Mouse (Mus musculus) heart, postnatal 10 days (tissue): Measurements from ENCODE around the gene Pkig. TPM values are rescaled to one million over a fixed set of nuclear protein-coding genes. Genes with fewer than 3 reads are reported as not detected.

ENCODE experiments used
- DNase-seq, 2 experiments: peaks; one replicate each; pipeline ENCODE4 v3.0.0; 2021
- intact Hi-C: fragments of 180-260 bp; cut with DNase I; formaldehyde crosslinking; loops from one replicate; pipeline ENCODE4 v1.15.1; 2025
- total RNA-seq, 2 experiments: library from RNA; stranded (reverse); gene quantifications; 2 replicates each; pipeline ENCODE4 v1.2.3; 2021

The Pkig gene
- total RNA-seq, 2 experiments from 2014 or later = 177 to 195 TPM

DNA sequence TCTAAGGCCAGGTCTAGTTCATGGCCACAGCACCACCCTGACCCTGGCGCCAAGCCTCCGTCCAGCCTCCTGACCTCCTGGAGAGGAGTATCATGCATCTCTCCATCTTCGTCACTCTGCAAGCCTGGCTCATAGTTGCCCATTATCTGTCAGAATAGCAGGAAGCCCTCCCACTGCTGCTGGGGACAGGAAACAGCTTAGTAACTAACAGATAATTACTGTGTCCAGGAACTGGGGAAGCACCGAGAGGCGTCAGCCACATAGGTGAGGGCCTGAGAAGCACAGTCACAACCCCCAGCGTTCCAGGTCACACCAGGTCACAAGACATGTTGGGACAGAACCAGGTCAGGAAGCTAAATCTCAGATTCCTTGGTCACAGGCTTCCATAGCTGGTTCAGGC, 85.2 kb downstream of the Pkig start:
- intact Hi-C loops = no loop called here

GRCm38 (mm10) chr2:163744801-163745570, 86.8 kb downstream of the Pkig start:
- intact Hi-C loops = no loop called here
- DNase-seq = no peak

More for the DNA sequence above, 85.2 kb downstream of the Pkig start:
- DNase-seq = no peak

- intact Hi-C loops = no loop called here
- peak; percentile 53 to 69 for DNase-seq
Observed at GRCm38 (mm10) chr2:163749647-163750611, 91.7 kb downstream of the Pkig start, which contains the start of gene Ada. TSS of gene Ada (minus strand) at chr2:163750239.

DNA sequence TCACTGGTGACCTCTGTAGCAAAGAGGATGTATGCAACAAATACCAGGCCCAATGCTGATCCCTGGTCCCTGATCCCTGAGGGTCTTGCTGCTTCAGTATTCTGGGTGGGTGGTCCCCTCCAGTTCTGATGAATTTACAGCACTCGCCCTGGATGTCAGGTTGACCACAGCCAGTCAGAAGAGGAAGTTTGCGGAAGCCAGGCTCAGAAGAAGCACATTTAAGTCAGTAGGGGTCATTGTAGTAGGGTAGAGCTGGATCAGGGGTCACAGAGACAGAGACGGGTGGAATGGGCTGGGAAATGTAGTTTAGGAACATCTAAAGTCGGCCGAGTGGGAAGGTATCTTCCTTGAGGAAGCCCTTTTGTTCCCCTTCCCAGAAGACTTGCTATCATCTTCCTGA, 96.0 kb downstream of the Pkig start:
- intact Hi-C loops = no loop called here
- DNase-seq = no peak

GRCm38 (mm10) chr2:163756723-163757122, 98.5 kb downstream of the Pkig start:
- peak; percentile 65 to 70 for DNase-seq
- intact Hi-C loops = no loop called here

GRCm38 (mm10) chr2:163758146-163758545, 100.0 kb downstream of the Pkig start:
- intact Hi-C loops = no loop called here
- DNase-seq = no peak

- no peak for DNase-seq
- intact Hi-C loops = no loop called here
Observed at GRCm38 (mm10) chr2:163760589-163760988, 102.4 kb downstream of the Pkig start.

DNA sequence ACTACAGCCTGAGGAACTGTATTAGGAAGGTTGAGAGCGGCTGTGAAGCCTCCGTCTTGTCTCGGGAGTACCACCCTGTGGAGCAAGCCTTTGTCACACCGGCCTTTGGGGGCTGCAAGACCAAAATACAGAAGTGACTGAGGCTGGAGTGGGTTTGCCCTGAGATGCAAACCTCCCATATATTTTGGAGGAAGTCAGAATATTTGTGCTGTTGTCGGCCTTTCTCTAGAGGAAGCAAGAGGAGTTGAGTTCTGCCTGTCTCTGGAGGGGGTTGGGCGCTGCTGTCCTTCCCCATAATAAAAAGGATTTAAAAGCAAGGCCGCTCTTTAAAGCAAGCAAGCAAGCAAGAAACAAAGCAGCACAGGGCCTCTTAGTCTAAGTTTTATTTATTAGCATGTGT, 103.2 kb downstream of the Pkig start:
- intact Hi-C loops = no loop called here
- DNase-seq = no peak

DNA sequence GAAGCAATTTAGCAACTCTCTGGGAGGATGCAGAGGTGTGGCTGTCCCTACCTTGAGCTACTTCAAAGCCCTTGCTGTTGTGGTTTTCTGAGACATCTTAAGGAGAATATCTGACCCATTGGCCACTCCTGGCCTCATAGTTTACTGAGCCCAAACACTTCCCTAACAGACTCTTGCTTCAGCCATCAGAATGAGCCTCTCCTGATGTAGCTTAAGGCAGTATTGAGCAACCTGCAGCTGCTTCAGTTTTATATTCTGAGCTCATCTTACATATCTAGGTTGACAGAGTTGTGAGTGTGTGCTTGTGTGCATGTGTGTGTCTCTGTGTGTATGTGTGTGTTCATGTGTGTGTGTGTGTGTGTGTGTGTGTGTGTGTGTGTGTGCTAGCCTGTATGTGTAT, 108.1 kb downstream of the Pkig start:
- no peak for DNase-seq
- intact Hi-C loops = no loop called here

- intact Hi-C loops = no loop called here
- DNase-seq = no peak
Observed at GRCm38 (mm10) chr2:163766890-163767289, 108.7 kb downstream of the Pkig start.

- intact Hi-C loops = no loop called here
Observed at GRCm38 (mm10) chr2:163770731-163771130, 112.5 kb downstream of the Pkig start.

More at GRCm38 (mm10) chr2:163770731-163771130, 112.5 kb downstream of the Pkig start:
- no peak for DNase-seq

Other genes with a start within 250 kb of the Pkig start
- 10 to 100 TPM; 21.3 to 24.4 TPM for gene Oser1, start 233.7 kb upstream of the Pkig start, total RNA-seq
- not detected for gene Gdap1l1, start 219.9 kb upstream of the Pkig start, total RNA-seq
- gene Fitm2, start 185.8 kb upstream of the Pkig start, total RNA-seq = 100 to 1,000 TPM in 1 of 2 experiments, 10 to 100 TPM in 1; 79.2 to 103 TPM
- gene R3hdml, start 166.1 kb upstream of the Pkig start, total RNA-seq = not detected
- gene Hnf4a, start 151.6 kb upstream of the Pkig start, total RNA-seq = not detected
- gene Ttpal, start 56.1 kb upstream of the Pkig start, total RNA-seq = 10 to 100 TPM; 13.6 to 14.2 TPM
- gene Serinc3, start 13.3 kb upstream of the Pkig start, total RNA-seq = 100 to 1,000 TPM; 327 to 358 TPM
- gene Ada, start 91.9 kb downstream of the Pkig start, total RNA-seq = 1 to 10 TPM; 1.6 to 1.7 TPM
- 1 to 10 TPM in 1 of 2 experiments, under 1 TPM in 1; 0.97 to 1.1 TPM for gene Ccn5, start 162.5 kb downstream of the Pkig start, total RNA-seq
- gene Kcnk15, start 195.3 kb downstream of the Pkig start, total RNA-seq = not detected